Mouse (Mus musculus): ENCODE results near the gene Mob3b.

GRCm38 (mm10) chr4:35123087-35123486 is 34.2 kb downstream of the Mob3b start:
- TF ChIP-seq TAL1 (IDR thresholded peaks at IDR 0.05; ENCODE audit: low read length) (no peak), GATA1 (IDR thresholded peaks at IDR 0.05; ENCODE audit: low read length) (no peak)

Data from erythroblast, embryonic 14.5 days (primary cell).